Mouse (Mus musculus): ENCODE measurements around the gene N4bp2l2. TPM values are rescaled to one million over a fixed set of nuclear protein-coding genes. Genes with fewer than 3 reads are reported as not detected.
A peak's percentile ranks its signal among the peaks of the same experiment; 100 is the strongest.
"Not testable (repeated sequence)": the region's sequence is repeated elsewhere in the genome, so short reads cannot be mapped to it uniquely, and the experiment has no call there.

Gene N4bp2l2
- 10 to 100 TPM; 41.8 to 44.1 TPM for total RNA-seq (2021)

GRCm38 (mm10) chr5:150666133-150666739 is at the start of gene N4bp2l2:
Gene N4bp2l2, minus strand, starts transcription at chr5:150666183.
- intact Hi-C loops (cut with DNase I): loop anchor here (10.0 kb wide), 1 partner anchor 211 kb away; no protein-coding TSS in a partner anchor
- not testable (repeated sequence) for DNase-seq (ENCODE audit: low spot score)

- intact Hi-C loops (cut with DNase I): loop anchor here (5.0 kb wide), 1 partner anchor 36 kb away; no protein-coding TSS in a partner anchor
- no peak for DNase-seq (ENCODE audit: low spot score)
These were observed 47.4 kb upstream of the N4bp2l2 start for GRCm38 (mm10) chr5:150713431-150713830.

GRCm38 (mm10) chr5:150711503-150711902 is 45.5 kb upstream of the N4bp2l2 start:
- DNase-seq (ENCODE audit: low spot score): no peak
- intact Hi-C loops (cut with DNase I): loop anchor here (5.0 kb wide), 1 partner anchor 34 kb away; no protein-coding TSS in a partner anchor

GRCm38 (mm10) chr5:150707181-150707580 is 41.2 kb upstream of the N4bp2l2 start:
- intact Hi-C loops (cut with DNase I); DNase-seq (ENCODE audit: low spot score): not testable (repeated sequence)

- intact Hi-C loops (cut with DNase I); DNase-seq (ENCODE audit: low spot score): not testable (repeated sequence)
These were observed 40.7 kb upstream of the N4bp2l2 start for GRCm38 (mm10) chr5:150706651-150707050.

GRCm38 (mm10) chr5:150702714-150703113 is 36.7 kb upstream of the N4bp2l2 start:
- DNase-seq (ENCODE audit: low spot score): no peak
- intact Hi-C loops (cut with DNase I): no loop called here

GRCm38 (mm10) chr5:150693277-150693676 is 27.3 kb upstream of the N4bp2l2 start:
- no peak for DNase-seq (ENCODE audit: low spot score)
- intact Hi-C loops (cut with DNase I): no loop called here

- intact Hi-C loops (cut with DNase I): no loop called here
- no peak for DNase-seq (ENCODE audit: low spot score)
These were observed 24.7 kb upstream of the N4bp2l2 start for GRCm38 (mm10) chr5:150690685-150691084.

GRCm38 (mm10) chr5:150682862-150683261 is 16.9 kb upstream of the N4bp2l2 start:
- intact Hi-C loops (cut with DNase I); DNase-seq (ENCODE audit: low spot score): not testable (repeated sequence)

GRCm38 (mm10) chr5:150674866-150675265 is 8.9 kb upstream of the N4bp2l2 start:
- no peak for DNase-seq (ENCODE audit: low spot score)
- intact Hi-C loops (cut with DNase I): loop anchor here (2.0 to 5.0 kb wide), 2 partner anchors 37 to 694 kb away; no protein-coding TSS in a partner anchor

GRCm38 (mm10) chr5:150673880-150674621 is 8.1 kb upstream of the N4bp2l2 start:
- DNase-seq (ENCODE audit: low spot score): no peak
- intact Hi-C loops (cut with DNase I): loop anchor here (2.0 kb wide), 2 partner anchors 27 to 695 kb away; no protein-coding TSS in a partner anchor

- intact Hi-C loops (cut with DNase I): loop anchor here (2.0 kb wide), 1 partner anchor 28 kb away; no protein-coding TSS in a partner anchor
- peak; percentile 85 for DNase-seq (ENCODE audit: low spot score)
These were observed 7.3 kb upstream of the N4bp2l2 start, which contains the start of gene Pds5b for GRCm38 (mm10) chr5:150673153-150673835. Gene Pds5b, plus strand, starts transcription at chr5:150673739.

- intact Hi-C loops (cut with DNase I): loop anchor here (2.0 kb wide), 1 partner anchor 28 kb away; no protein-coding TSS in a partner anchor
- no peak for DNase-seq (ENCODE audit: low spot score)
These were observed 6.4 kb upstream of the N4bp2l2 start for GRCm38 (mm10) chr5:150672343-150672742.

- intact Hi-C loops (cut with DNase I): loop anchor here (10.0 kb wide), 1 partner anchor 214 kb away; no protein-coding TSS in a partner anchor
- no peak for DNase-seq (ENCODE audit: low spot score)
These were observed 2.7 kb upstream of the N4bp2l2 start for GRCm38 (mm10) chr5:150668731-150669130.

GRCm38 (mm10) chr5:150665132-150665954 is 640 bp downstream of the N4bp2l2 start:
- intact Hi-C loops (cut with DNase I): loop anchor here (10.0 kb wide), 1 partner anchor 211 kb away; no protein-coding TSS in a partner anchor
- DNase-seq (ENCODE audit: low spot score): peak; percentile 94

DNA sequence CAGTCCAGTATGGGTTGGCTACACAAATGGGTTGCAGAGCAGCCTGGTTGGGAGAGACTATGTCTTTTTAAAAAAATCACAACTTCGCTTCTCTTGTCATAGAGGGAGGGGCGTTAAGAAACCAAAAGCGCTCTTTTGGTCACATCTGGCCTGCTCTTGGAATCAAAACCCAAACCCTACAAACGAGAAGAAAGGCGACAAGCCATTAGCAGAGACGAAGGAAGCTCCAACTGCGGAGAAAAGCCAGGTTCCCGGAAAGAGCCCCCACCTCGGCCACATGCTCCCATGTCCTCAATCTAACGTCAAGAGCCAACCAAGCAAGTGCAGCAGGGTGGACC is 1.2 kb downstream of the N4bp2l2 start:
- intact Hi-C loops (cut with DNase I): loop anchor here (10.0 kb wide), 1 partner anchor 210 kb away; no protein-coding TSS in a partner anchor
- DNase-seq (ENCODE audit: low spot score): no peak

- intact Hi-C loops (cut with DNase I): loop anchor here (10.0 kb wide), 1 partner anchor 209 kb away; no protein-coding TSS in a partner anchor
These were observed 2.1 kb downstream of the N4bp2l2 start for GRCm38 (mm10) chr5:150663926-150664325.

GRCm38 (mm10) chr5:150660296-150660695 is 5.7 kb downstream of the N4bp2l2 start:
- not testable (repeated sequence) for DNase-seq (ENCODE audit: low spot score)
- intact Hi-C loops (cut with DNase I): loop anchor here (10.0 kb wide), 1 partner anchor 205 kb away; no protein-coding TSS in a partner anchor

More at GRCm38 (mm10) chr5:150663926-150664325, 2.1 kb downstream of the N4bp2l2 start:
- not testable (repeated sequence) for DNase-seq (ENCODE audit: low spot score)

DNA sequence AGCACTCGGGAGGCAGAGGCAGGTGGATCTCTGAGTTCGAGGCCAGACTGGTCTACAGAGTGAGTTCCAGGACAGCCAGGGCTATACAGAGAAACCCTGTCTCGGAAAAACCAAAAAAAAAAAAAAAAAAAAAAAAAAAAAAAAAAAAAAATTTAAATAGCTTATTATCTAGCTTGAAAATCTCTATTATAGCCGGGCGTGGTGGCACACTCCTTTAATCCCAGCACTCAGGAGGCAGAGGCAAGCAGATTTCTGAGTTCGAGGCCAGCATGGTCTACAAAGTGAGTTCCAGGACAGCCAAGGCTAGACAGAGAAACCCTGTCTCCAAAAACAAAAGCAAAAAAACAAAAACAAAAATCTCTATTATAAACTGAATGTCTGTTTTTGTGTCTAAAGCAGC is 6.6 kb downstream of the N4bp2l2 start:
- DNase-seq (ENCODE audit: low spot score); intact Hi-C loops (cut with DNase I): not testable (repeated sequence)

Data from heart, postnatal 25 days (tissue).